Comparison of ENCODE assay signal across 9 mouse cellular contexts in genomic region chr2:151039726-151040125, GRCm38 (mm10). TPM values are rescaled to one million over a fixed set of nuclear protein-coding genes. Genes with fewer than 3 reads are reported as not detected.
DNase-seq lines count a peak whose midpoint lies in the region; ATAC-seq and TF ChIP-seq lines count a peak whose summit lies in the region.
"Had no signal": no experiment of that assay in that cellular context is flagged by ENCODE, and none has a peak within 500 bp of the region (broad histone marks: within the 10 kb centered on the region; RNA-seq: fewer than 3 reads in every experiment).

No protein-coding gene starts in this region.

- peaks cover 10% of the 10 kb centered on the region for H3K4me1 ChIP-seq in testis, adult 2 months (ENCODE audit: control insufficient read depth, insufficient read depth, low read length)
- H3K4me1 ChIP-seq in intestine, embryonic 16.5 days (ENCODE audit: control insufficient read depth, insufficient read depth, low read length), result peaks cover 12% of the 10 kb centered on the region
- peaks cover 16% of the 10 kb centered on the region for H3K4me1 ChIP-seq in midbrain, embryonic 12.5 days

- peak overlapping the region; percentile 88 for H3K4me2 ChIP-seq in intestine, embryonic 16.5 days (ENCODE audit: low read depth, low read length)
- H3K4me2 ChIP-seq in midbrain, embryonic 12.5 days (replicated peaks), result peak overlapping the region; percentile 63

- H3K36me3 ChIP-seq in testis, adult 2 months (ENCODE audit: control insufficient read depth, insufficient read depth, low read length), result no peaks in the 10 kb centered on the region
- H3K36me3 ChIP-seq in intestine, embryonic 16.5 days (ENCODE audit: control insufficient read depth, insufficient read depth, low read length), result no peaks in the 10 kb centered on the region
- no peaks in the 10 kb centered on the region for H3K36me3 ChIP-seq in midbrain, embryonic 12.5 days

- ATAC-seq in cerebellum, adult (ENCODE audit: insufficient number of reproducible peaks, low FRiP score, low TSS enrichment), result peak; percentile 13; the same call in 1 of the 2 replicates
- ATAC-seq in intestine, embryonic 16.5 days, result peak; percentile 7; the same call in 1 of the 2 replicates
- ATAC-seq in midbrain, embryonic 12.5 days (ENCODE audit: low FRiP score, low read depth), result peak; percentile 21

- H3K27ac ChIP-seq in testis, adult 2 months (ENCODE audit: control insufficient read depth, insufficient read depth, low read depth, low read length), result peak overlapping the region; percentile 76
- H3K27ac ChIP-seq in intestine, embryonic 16.5 days (ENCODE audit: low read length), result peak overlapping the region; percentile 51; the same call in 1 of the 2 replicates
- 0 out of 2 replicates have a peak overlapping the region, but pooled peaks have one; percentile 61 for H3K27ac ChIP-seq in midbrain, embryonic 12.5 days (replicated peaks)

- 36% methylated on average over 8 of the region's 8 CpGs for WGBS in intestine, embryonic 16.5 days
- WGBS in midbrain, embryonic 12.5 days, result 51% methylated on average over 8 of the region's 8 CpGs

- no peak for TF ChIP-seq CTCF in testis, adult 2 months (IDR thresholded peaks at IDR 0.05; ENCODE audit: control insufficient read depth, insufficient read depth, insufficient replicate concordance, low read depth, low read length)

- DNase-seq in cerebellum, postnatal 4 days (ENCODE audit: low spot score in 2 of 2), result no peak
- no peak for DNase-seq in testis, postnatal 10 days (ENCODE audit: low spot score)
- DNase-seq in urinary bladder, postnatal 25 days (ENCODE audit: low spot score), result no peak
- DNase-seq in urinary bladder, postnatal 14 days (ENCODE audit: low spot score), result no peak

- no peaks in the 10 kb centered on the region for H3K9me3 ChIP-seq in intestine, embryonic 16.5 days (ENCODE audit: control insufficient read depth, low read length)
- H3K9me3 ChIP-seq in midbrain, embryonic 12.5 days, result no peaks in the 10 kb centered on the region

- no peaks in the 10 kb centered on the region for H3K27me3 ChIP-seq in testis, adult 2 months (ENCODE audit: control insufficient read depth, insufficient read depth, low read length)
- H3K27me3 ChIP-seq in intestine, embryonic 16.5 days (replicated peaks; ENCODE audit: control insufficient read depth, insufficient read depth, low read length), result no peaks in the 10 kb centered on the region
- no peaks in the 10 kb centered on the region for H3K27me3 ChIP-seq in midbrain, embryonic 12.5 days

- no peak for TF ChIP-seq POLR2A in testis, adult 2 months (IDR thresholded peaks at IDR 0.05; ENCODE audit: control insufficient read depth, low read depth, low read length)

- peak overlapping the region; percentile 94 for H3K4me3 ChIP-seq in testis, adult 2 months (ENCODE audit: control insufficient read depth, low read depth, low read length)
- H3K4me3 ChIP-seq in intestine, embryonic 16.5 days (ENCODE audit: low read length), result peak overlapping the region; percentile 98
- peak overlapping the region; percentile 70 for H3K4me3 ChIP-seq in midbrain, embryonic 12.5 days

- peak overlapping the region; percentile 99 for H3K9ac ChIP-seq in intestine, embryonic 16.5 days (ENCODE audit: low read depth, low read length)
- peak overlapping the region; percentile 63 for H3K9ac ChIP-seq in midbrain, embryonic 12.5 days (replicated peaks)

RNA-seq across cellular contexts. Expression of gene Nanp, which starts 0.5 kb away (rescaled TPM):
- polyA plus RNA-seq in testis, adult 2 months (2012; rRNA removed), result 0.81 and 1.4 TPM in 2 replicates
- polyA plus RNA-seq in intestine, embryonic 16.5 days (2015; fragmentation: Nextera tagmentation; extraction: Ambion mirVana), result 50.9 and 53.9 TPM in 2 replicates
- polyA plus RNA-seq in midbrain, embryonic 12.5 days (2016; fragmentation: Nextera tagmentation; extraction: Ambion mirVana), result 38.6 and 40.8 TPM in 2 replicates

RNA-seq across cellular contexts. Expression of gene Ninl, which starts 0.5 kb away (rescaled TPM):
- 19.7 and 20.2 TPM in 2 replicates for polyA plus RNA-seq in testis, adult 2 months (2012; rRNA removed)
- 4.9 and 5.3 TPM in 2 replicates for polyA plus RNA-seq in intestine, embryonic 16.5 days (2015; fragmentation: Nextera tagmentation; extraction: Ambion mirVana)
- 14.5 and 16.0 TPM in 2 replicates for polyA plus RNA-seq in midbrain, embryonic 12.5 days (2016; fragmentation: Nextera tagmentation; extraction: Ambion mirVana)

RNA-seq across cellular contexts. Expression of gene Gm14151, which starts 52.4 kb away (rescaled TPM):
- polyA plus RNA-seq in testis, adult 2 months (2012; rRNA removed), result 40.7 and 55.6 TPM in 2 replicates
- not detected in 2 replicates for polyA plus RNA-seq in intestine, embryonic 16.5 days (2015; fragmentation: Nextera tagmentation; extraction: Ambion mirVana)
- polyA plus RNA-seq in midbrain, embryonic 12.5 days (2016; fragmentation: Nextera tagmentation; extraction: Ambion mirVana), result not detected in 2 replicates
- polyA plus RNA-seq: gonadal fat pad, adult 2 months had no signal

RNA-seq across cellular contexts. Expression of gene Gm14147, which starts 58.3 kb away (rescaled TPM):
- 60.9 and 84.0 TPM in 2 replicates for polyA plus RNA-seq in testis, adult 2 months (2012; rRNA removed)
- polyA plus RNA-seq in intestine, embryonic 16.5 days (2015; fragmentation: Nextera tagmentation; extraction: Ambion mirVana), result not detected in 2 replicates
- polyA plus RNA-seq in midbrain, embryonic 12.5 days (2016; fragmentation: Nextera tagmentation; extraction: Ambion mirVana), result not detected in 2 replicates

Comparison
In these comparisons a context has a peak if more than half of its experiments do, and no peak if none do; other contexts are left out.
1. RNA of gene Nanp, which starts 0.5 kb away (polyA plus RNA-seq): 50.9 to 53.9 TPM in intestine, embryonic 16.5 days and 38.6 to 40.8 TPM in midbrain, embryonic 12.5 days; 0.81 to 1.4 TPM in testis, adult 2 months; every median in the first group is over 10 times any median in the second.
2. RNA of gene Gm14151, which starts 52.4 kb away (polyA plus RNA-seq): 40.7 to 55.6 TPM in testis, adult 2 months; not detected in intestine, embryonic 16.5 days and not detected in midbrain, embryonic 12.5 days; every median in the first group is over 10 times any median in the second.
3. Peak in every context shown above with its lines, with median percentiles within 50 percentile points of each other: ATAC-seq, H3K27ac ChIP-seq and H3K4me3 ChIP-seq.